Mouse (Mus musculus): ENCODE results near the gene Fuz. TPM values are rescaled to one million over a fixed set of nuclear protein-coding genes. Genes with fewer than 3 reads are reported as not detected.

Fuz gene
- 59.1 and 65.3 TPM in 2 replicates for polyA plus RNA-seq (2012; rRNA removed)

GRCm38 (mm10) chr7:44895593-44896434 lies at the start of gene Fuz:
Gene Fuz, plus strand, starts transcription at chr7:44896079.

DNA sequence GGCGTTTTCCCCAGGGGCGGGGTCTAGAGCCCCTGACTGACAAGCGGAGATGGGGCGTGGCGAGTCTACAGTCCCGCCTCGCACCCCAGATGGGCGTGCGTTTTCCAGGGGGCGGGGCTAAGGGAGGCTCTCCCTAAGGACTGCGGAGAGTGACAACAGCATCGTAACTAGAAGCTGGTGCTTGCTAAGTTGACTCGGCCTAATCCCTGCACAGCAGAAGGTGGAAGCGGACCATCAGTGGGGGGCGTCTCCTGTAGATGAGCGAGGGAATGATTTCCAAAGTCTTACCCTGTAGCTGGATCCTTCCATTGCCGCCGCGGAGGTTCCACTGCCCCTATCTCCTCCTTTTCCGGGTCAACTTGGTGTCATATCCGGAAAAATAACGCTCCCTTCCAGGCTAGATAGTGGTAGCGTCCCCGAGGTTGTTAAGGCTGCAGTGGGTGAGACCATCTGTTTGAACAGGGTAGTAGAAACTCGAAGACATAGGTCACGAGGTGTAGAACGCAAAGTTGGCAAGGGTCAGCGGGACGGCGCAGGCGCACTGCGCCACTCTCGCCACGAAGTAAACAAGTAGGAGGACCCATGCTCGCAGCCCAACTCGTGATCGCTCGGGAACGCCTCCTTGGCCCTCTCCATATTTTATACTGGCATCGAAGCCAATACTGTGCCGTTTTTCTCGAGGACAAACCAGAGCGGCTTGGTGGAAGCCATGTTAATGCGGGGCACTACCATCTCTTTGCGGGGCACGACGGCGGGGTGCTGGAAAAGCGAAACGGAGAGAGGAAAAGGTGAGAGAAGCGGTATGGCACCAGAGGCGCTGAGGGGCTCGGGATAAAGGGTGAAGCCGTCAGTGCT lies 47.1 kb upstream of the Fuz start, which contains the start of the genes Akt1s1 and Tbc1d17:
Gene Akt1s1, plus strand, starts transcription at position 431 of the 855 bp plus-strand sequence.
Gene Tbc1d17, minus strand, starts transcription at position 519 of the 855 bp plus-strand sequence.

GRCm38 (mm10) chr7:44857042-44857552 lies 38.8 kb upstream of the Fuz start, which contains the start of gene Pnkp:
Gene Pnkp, plus strand, starts transcription at chr7:44857139.

GRCm38 (mm10) chr7:44869697-44870528 lies 26.0 kb upstream of the Fuz start, which contains the start of gene Ptov1:
Gene Ptov1, minus strand, starts transcription at chr7:44869788.

GRCm38 (mm10) chr7:44892276-44892921 lies 3.5 kb upstream of the Fuz start, which contains the start of gene Med25:
Gene Med25, minus strand, starts transcription at chr7:44892712.

GRCm38 (mm10) chr7:44929204-44930151 lies 33.6 kb downstream of the Fuz start, which contains the start of gene Ap2a1:
Gene Ap2a1, minus strand, starts transcription at chr7:44929496.

DNA sequence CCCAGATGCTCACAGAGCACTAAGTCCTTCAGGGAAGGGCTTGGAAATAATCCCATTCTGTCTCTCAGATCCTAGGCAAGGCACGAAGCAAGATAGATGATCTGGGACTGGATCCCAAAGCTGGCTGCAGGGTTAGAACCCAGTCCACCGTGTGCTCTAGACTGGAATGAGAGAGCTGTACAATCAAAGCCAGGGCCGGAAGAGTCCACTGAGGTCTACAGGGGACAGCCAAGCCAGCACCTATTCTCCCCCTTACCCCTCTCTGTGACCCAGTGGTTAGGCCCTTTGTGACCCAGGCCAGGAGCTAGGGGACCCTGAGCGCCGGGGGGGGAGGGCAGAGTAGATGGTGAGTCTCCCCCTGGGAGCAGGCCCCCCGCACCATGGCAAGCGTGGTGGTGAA lies 47.0 kb downstream of the Fuz start, which contains the start of gene Tsks:
Gene Tsks, plus strand, starts transcription at position 301 of the 400 bp plus-strand sequence.

Other genes starting within 250 kb of the Fuz start
- gene Myh14, start 225.2 kb upstream of the Fuz start, polyA plus RNA-seq (2012; rRNA removed): 365 and 409 TPM in 2 replicates
- gene Izumo2, start 187.3 kb upstream of the Fuz start, polyA plus RNA-seq (2012; rRNA removed): not detected in 2 replicates
- gene Vrk3, start 147.7 kb upstream of the Fuz start, polyA plus RNA-seq (2012; rRNA removed): 44.8 and 45.6 TPM in 2 replicates
- 0.19 and 0.26 TPM in 2 replicates for gene Zfp473, start 145.0 kb upstream of the Fuz start, polyA plus RNA-seq (2012; rRNA removed)
- 61.5 and 65.7 TPM in 2 replicates for gene Nup62, start 80.0 kb upstream of the Fuz start, polyA plus RNA-seq (2012; rRNA removed)
- gene Il4i1, start 79.7 kb upstream of the Fuz start, polyA plus RNA-seq (2012; rRNA removed): 7.8 and 10.3 TPM in 2 replicates
- 85.4 and 120 TPM in 2 replicates for gene Atf5, start 79.4 kb upstream of the Fuz start, polyA plus RNA-seq (2012; rRNA removed)
- gene Akt1s1, start 47.1 kb upstream of the Fuz start, polyA plus RNA-seq (2012; rRNA removed): 188 and 210 TPM in 2 replicates
- gene Tbc1d17, start 47.0 kb upstream of the Fuz start, polyA plus RNA-seq (2012; rRNA removed): 71.5 and 99.3 TPM in 2 replicates
- 53.4 and 64.9 TPM in 2 replicates for gene Pnkp, start 38.9 kb upstream of the Fuz start, polyA plus RNA-seq (2012; rRNA removed)
- 241 and 272 TPM in 2 replicates for gene Ptov1, start 26.3 kb upstream of the Fuz start, polyA plus RNA-seq (2012; rRNA removed)
- gene Med25, start 3.4 kb upstream of the Fuz start, polyA plus RNA-seq (2012; rRNA removed): 304 and 344 TPM in 2 replicates
- gene Ap2a1, start 33.4 kb downstream of the Fuz start, polyA plus RNA-seq (2012; rRNA removed): 94.2 and 104 TPM in 2 replicates
- gene Tsks, start 47.1 kb downstream of the Fuz start, polyA plus RNA-seq (2012; rRNA removed): not detected in 2 replicates
- gene Cpt1c, start 78.8 kb downstream of the Fuz start, polyA plus RNA-seq (2012; rRNA removed): 14.6 and 20.4 TPM in 2 replicates
- 75.9 and 81.7 TPM in 2 replicates for gene Prmt1, start 90.5 kb downstream of the Fuz start, polyA plus RNA-seq (2012; rRNA removed)
- gene Irf3, start 101.6 kb downstream of the Fuz start, polyA plus RNA-seq (2012; rRNA removed): 114 and 134 TPM in 2 replicates
- 32.2 and 35.0 TPM in 2 replicates for gene Bcl2l12, start 102.6 kb downstream of the Fuz start, polyA plus RNA-seq (2012; rRNA removed)
- 82.6 and 102 TPM in 2 replicates for gene Scaf1, start 120.3 kb downstream of the Fuz start, polyA plus RNA-seq (2012; rRNA removed)
- gene Rras, start 121.9 kb downstream of the Fuz start, polyA plus RNA-seq (2012; rRNA removed): 123 and 160 TPM in 2 replicates
- gene Prr12, start 156.8 kb downstream of the Fuz start, polyA plus RNA-seq (2012; rRNA removed): 7.7 and 10.0 TPM in 2 replicates
- 98.1 and 100 TPM in 2 replicates for gene Nosip, start 166.3 kb downstream of the Fuz start, polyA plus RNA-seq (2012; rRNA removed)
- gene Prrg2, start 166.6 kb downstream of the Fuz start, polyA plus RNA-seq (2012; rRNA removed): 140 and 174 TPM in 2 replicates
- gene Rcn3, start 196.1 kb downstream of the Fuz start, polyA plus RNA-seq (2012; rRNA removed): 118 and 163 TPM in 2 replicates
- 83.0 and 96.0 TPM in 2 replicates for gene Fcgrt, start 207.8 kb downstream of the Fuz start, polyA plus RNA-seq (2012; rRNA removed)
- 149 and 231 TPM in 2 replicates for gene Rps11, start 228.4 kb downstream of the Fuz start, polyA plus RNA-seq (2012; rRNA removed)
- gene Rpl13a, start 232.7 kb downstream of the Fuz start, polyA plus RNA-seq (2012; rRNA removed): 1,458 and 1,702 TPM in 2 replicates
- gene Gm45713, start 240.2 kb downstream of the Fuz start, polyA plus RNA-seq (2012; rRNA removed): 0.47 and 0.50 TPM in 2 replicates
- 43.2 and 54.5 TPM in 2 replicates for gene Flt3l, start 240.4 kb downstream of the Fuz start, polyA plus RNA-seq (2012; rRNA removed)